Mouse (Mus musculus): Measurements from ENCODE around the gene Lrp6. TPM values are rescaled to one million over a fixed set of nuclear protein-coding genes. Genes with fewer than 3 reads are reported as not detected.
A peak's percentile ranks its signal among the peaks of the same experiment; 100 is the strongest.

Gene Lrp6
- polyA plus RNA-seq, 1 experiment from 2014 or later, result 33.6 TPM

- 36% methylated on average over 16 of the region's 16 CpGs for WGBS
- H3K4me1 ChIP-seq (ENCODE audit: control insufficient read depth, insufficient read depth, low read length), result no peaks in the 10 kb centered on the region
- H3K9ac ChIP-seq (replicated peaks; ENCODE audit: low read length), result no peak overlapping the region
- peak; percentile 89 for DNase-seq (ENCODE audit: low spot score)
- H3K27me3 ChIP-seq (ENCODE audit: control insufficient read depth, insufficient read depth, low read length), result no peaks in the 10 kb centered on the region
- no peaks in the 10 kb centered on the region for H3K9me3 ChIP-seq (replicated peaks; ENCODE audit: control insufficient read depth, low read length)
- H3K4me3 ChIP-seq (ENCODE audit: low read depth, low read length), result no peak overlapping the region
- no peak for ATAC-seq (replicated peaks; ENCODE audit: insufficient number of reproducible peaks, low FRiP score, low TSS enrichment, low read depth)
- no peaks in the 10 kb centered on the region for H3K36me3 ChIP-seq (replicated peaks; ENCODE audit: control insufficient read depth, insufficient read depth, low read depth, low read length)
- H3K27ac ChIP-seq (replicated peaks; ENCODE audit: low read depth, low read length), result no peak overlapping the region
- no peak overlapping the region for H3K4me2 ChIP-seq (ENCODE audit: low read depth, low read length)
Measured at GRCm38 (mm10) chr6:134402914-134403683, 163.7 kb downstream of the Lrp6 start.

Other genes with a start within 250 kb of the Lrp6 start
- 0.61 and 0.79 TPM in 2 replicates for gene Bcl2l14, start 170.6 kb downstream of the Lrp6 start, polyA plus RNA-seq (2014; fragmentation: Nextera tagmentation; extraction: Ambion mirVana)
- 0.39 and 0.68 TPM in 2 replicates for gene Mansc1, start 65.5 kb upstream of the Lrp6 start, polyA plus RNA-seq (2014; fragmentation: Nextera tagmentation; extraction: Ambion mirVana)
- gene Borcs5, start 72.5 kb upstream of the Lrp6 start, polyA plus RNA-seq (2014; fragmentation: Nextera tagmentation; extraction: Ambion mirVana), result 19.6 and 20.9 TPM in 2 replicates
- 15.4 and 17.7 TPM in 2 replicates for gene Dusp16, start 225.7 kb upstream of the Lrp6 start, polyA plus RNA-seq (2014; fragmentation: Nextera tagmentation; extraction: Ambion mirVana)